Mouse (Mus musculus) G1E (cell line): ENCODE results near the gene Tpsb2.

Experiments used
- CTCF ChIP-seq: IDR thresholded peaks from 2 replicates; pipeline ENCODE4 v1.5.1; 2012; ENCODE audit warnings: low read depth, low read length, inconsistent platforms, mixed read lengths
- GATA1 ChIP-seq: IDR thresholded peaks from 2 replicates; pipeline ENCODE4 v1.6.1; 2012; ENCODE audit warnings: borderline replicate concordance, low read length, inconsistent platforms, mixed read lengths
- POLR2AphosphoS5 ChIP-seq: IDR thresholded peaks from 2 replicates; pipeline ENCODE4 v1.6.1; 2012; ENCODE audit warnings: low read depth, low read length, inconsistent platforms; ENCODE audit not compliant: insufficient replicate concordance
- TAL1 ChIP-seq: conservative IDR thresholded peaks from 2 replicates; pipeline ENCODE4 v1.6.1; 2012; ENCODE audit warnings: low read depth, low read length, inconsistent platforms, mixed read lengths

- TF ChIP-seq CTCF (no peak), POLR2AphosphoS5 (no peak), GATA1 (no peak), TAL1 (no peak)
Observed at GRCm38 (mm10) chr17:25332321-25332720, 33.8 kb upstream of the Tpsb2 start.
